Mouse (Mus musculus) cerebellum, postnatal 25 days (tissue): ENCODE measurements around the gene Vps9d1.
"Not testable (repeated sequence)": the region's sequence is repeated elsewhere in the genome, so short reads cannot be mapped to it uniquely, and the experiment has no call there.

ENCODE experiments used
- DNase-seq, 2 experiments: peaks; one replicate each; pipeline ENCODE4 v3.0.0; 2021; ENCODE audit warnings: mixed read lengths in 2 of 2

The Vps9d1 gene

GRCm38 (mm10) chr8:123254099-123254885, at the start of gene Vps9d1, which contains the start of gene Zfp276:
TSS of gene Vps9d1 (minus strand) at chr8:123254348.
TSS of gene Zfp276 (plus strand) at chr8:123254195.
- peak; percentile 90 to 93 for DNase-seq

DNA sequence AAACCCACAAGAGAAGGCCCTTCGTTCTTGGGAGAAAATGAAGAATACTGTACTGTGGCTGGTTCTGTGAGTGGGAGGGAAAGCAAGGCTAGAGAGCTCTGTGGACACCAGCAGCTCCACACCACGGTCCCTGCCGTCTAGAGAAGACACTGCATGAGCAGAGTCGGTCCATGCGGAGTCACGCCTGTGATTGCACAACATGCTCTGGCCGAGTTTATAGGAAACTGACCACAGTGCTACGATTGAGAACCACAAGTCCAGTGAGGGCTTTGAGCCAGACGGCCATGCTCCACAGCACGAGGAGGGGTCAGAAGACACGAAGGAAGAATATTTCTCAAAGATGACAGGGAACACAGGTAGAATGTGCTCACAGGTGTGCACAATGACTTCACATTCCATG, 44.2 kb upstream of the Vps9d1 start:
- no peak for DNase-seq

DNA sequence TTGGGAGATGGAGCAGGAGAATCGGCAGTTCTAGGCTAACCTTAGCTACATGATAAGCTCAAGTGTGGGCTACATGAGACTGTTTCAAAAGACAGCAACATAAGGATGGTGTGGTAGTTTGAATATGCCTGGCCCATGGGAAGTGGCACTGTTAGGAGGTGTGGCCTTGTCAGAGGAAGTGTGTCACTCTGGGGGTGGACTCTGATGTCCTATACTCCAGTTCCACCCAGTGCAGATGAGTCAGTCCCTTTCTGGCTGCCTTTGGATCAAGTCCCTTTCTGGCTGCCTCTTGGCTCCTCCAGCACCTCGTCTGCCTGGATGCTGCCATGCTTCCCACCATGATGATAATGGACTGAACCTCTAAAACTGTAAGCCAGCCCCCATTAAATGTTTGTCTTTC, 38.6 kb upstream of the Vps9d1 start:
- no peak for DNase-seq

DNA sequence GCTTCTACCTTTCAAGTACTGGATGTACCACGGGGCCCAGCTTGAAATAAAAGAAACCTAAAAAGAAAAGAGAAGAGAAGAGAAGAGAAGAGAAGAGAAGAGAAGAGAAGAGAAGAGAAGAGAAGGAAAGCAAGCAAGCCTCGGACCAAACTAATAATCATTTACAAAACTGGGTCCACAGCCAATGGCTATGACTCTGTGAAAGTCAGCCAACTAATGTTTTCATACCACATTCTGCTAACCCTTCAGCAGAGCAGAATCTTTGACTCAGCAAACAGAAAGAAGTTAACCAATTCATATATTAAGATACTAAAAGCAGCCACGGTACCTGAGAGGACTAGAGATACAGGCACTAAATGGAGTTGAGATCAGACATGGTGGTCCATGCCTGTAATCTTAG, 38.1 kb upstream of the Vps9d1 start:
- DNase-seq: no peak

DNA sequence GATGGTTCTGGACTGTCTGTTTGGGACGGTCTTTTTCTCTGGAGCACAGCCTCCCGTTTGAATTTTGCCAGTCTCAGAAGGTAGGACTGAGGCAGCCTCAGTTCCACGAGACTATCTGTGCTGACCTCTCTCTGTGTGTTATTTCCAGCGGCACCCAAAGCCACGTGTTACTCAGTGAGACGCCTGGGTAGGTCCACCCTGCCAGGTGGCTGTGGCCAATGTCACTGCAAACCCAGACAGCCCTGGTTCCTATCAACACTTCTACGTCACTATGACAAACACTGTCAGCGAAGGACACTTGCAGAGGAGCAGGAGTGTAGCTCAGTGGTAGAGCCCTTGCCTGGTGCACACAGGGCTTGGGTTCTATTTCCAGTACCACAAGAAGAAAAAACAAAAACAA, 37.6 kb upstream of the Vps9d1 start:
- DNase-seq: no peak

DNA sequence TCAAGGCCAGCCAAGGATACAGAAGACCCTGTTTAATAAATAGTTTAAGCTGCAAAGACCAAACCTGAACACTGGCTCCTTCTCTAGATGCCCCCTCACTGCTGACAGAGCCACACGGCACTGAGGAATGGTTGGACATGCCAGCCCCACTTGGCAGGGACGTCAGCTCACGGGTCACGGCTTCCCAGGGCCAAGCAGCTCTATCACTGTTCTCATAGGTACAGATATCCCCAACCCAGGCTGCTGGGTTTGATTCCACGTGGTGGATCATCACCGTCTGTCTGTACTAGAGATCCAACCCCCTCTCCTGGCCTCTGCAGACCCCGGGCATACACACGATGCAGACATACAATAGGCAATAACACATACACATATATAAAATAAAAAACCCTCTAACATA, 36.5 kb upstream of the Vps9d1 start:
- DNase-seq: no peak

DNA sequence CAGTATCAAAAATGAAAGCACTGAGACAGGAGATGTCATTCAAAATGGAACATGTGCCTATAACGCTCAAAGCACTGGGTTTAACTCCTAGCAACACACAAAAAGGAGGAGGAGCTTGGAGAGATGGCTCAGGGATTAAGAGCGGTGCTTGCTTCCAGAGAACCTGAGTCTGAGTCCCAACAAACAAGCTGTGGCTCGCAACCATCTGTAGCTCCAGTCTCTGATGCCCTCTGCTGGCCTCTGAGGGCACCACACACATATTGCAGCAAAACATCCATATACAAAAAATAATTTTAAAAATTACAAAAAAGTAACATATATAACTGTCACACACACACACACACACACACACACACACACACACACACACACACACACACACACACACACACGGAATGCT, 36.0 kb upstream of the Vps9d1 start:
- peak; percentile 22 to 62 for DNase-seq

- DNase-seq: no peak
Measured at GRCm38 (mm10) chr8:123287362-123287761, 33.2 kb upstream of the Vps9d1 start.

DNA sequence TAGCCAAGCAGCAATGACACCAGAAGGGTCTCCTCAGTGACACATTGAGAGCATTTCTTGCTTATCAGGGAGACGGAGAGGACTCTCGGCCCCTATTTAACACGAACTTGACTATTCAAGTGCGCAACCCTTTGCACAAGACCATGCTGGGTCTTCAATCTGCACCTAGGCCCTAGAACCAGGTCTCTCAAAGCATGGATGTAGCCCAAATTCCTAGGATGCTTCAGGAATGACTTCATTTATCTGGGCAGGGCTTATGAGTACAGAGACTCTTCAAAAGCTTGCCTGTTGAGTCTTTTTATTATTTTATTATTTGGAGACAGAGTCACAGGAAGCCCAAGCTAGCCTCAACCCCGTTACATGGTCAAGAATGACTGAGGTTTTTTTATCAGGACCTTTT, 30.3 kb upstream of the Vps9d1 start:
- DNase-seq: no peak

GRCm38 (mm10) chr8:123283991-123284390, 29.8 kb upstream of the Vps9d1 start:
- DNase-seq: no peak

DNA sequence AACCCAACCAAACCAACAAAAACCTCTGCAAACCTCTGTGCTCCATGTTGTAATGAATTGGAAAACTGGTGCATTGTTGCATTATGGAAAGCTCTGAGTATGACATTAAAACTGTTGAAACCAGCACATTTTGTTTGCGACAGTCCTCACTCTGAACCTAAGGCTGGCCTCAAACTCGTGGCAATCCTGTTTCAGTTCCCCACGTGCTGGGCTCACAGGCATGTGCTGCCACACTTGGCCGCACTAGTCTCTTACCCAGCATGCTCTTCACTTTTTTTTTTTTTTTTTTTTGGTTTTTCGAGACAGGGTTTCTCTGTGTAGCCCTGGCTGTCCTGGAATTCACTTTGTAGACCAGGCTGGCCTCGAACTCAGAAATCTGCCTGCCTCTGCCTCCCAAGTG, 28.8 kb upstream of the Vps9d1 start:
- DNase-seq: not testable (repeated sequence)

DNA sequence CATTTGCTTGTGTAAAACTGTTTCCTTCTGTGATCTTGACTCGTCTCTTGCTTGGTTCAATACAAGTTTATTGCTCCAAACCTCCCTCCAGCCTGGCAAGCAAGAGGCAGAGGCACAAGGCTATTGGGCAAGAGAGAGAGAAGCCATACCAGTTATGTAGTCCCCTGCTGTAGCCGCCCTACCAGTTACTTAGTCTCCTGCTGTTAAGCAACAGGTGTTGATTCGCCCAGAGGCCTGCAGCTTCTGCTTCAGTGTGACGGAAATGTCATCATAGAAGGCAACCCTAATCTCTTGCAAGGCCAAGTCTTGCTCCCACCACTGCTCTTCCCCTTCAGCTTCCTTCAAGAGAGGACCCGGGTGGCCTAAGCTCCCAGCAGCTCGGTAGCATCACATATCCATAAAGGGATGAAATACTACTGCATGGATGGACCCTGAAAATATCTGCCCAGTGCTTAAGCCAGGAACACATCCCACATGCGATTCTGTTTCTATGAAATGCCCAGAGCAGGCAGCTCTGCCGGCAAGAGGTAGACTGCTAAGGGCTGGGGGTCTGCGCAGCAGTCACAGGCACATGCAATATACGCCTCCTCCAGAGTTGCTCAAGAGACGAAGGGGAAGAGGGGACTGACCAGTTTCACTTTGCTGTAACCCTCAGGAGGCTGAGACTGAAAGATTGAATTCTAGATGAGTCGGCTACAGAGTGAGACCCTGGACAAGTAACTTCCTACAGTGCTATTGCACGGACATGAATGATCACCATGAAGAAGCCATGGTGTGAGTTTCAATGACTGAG, 26.4 kb upstream of the Vps9d1 start:
- DNase-seq: no peak

DNA sequence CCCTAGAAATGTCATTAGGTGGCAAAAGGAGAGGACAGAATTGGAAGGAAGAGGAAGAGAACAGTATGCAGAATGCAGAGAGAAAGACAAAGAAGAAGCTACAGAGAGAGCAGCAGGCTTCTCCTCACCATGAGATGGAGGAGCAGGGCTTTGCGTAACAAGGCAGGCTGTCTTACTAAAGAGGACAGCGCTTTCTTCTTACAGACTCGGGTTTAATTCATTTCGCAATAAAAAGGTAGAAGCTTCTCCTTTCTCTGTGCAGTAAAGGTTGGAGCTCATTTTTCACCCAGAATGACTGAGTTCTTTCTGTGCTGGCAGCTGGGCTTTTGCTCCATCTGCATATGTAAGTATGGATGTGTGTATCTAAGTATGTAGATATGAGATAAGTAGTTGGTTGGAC, 25.7 kb upstream of the Vps9d1 start:
- DNase-seq: no peak

GRCm38 (mm10) chr8:123278445-123278844, 24.3 kb upstream of the Vps9d1 start:
- DNase-seq: no peak

GRCm38 (mm10) chr8:123275096-123275495, 20.9 kb upstream of the Vps9d1 start:
- no peak for DNase-seq

GRCm38 (mm10) chr8:123274447-123274846, 20.3 kb upstream of the Vps9d1 start:
- DNase-seq: no peak

DNA sequence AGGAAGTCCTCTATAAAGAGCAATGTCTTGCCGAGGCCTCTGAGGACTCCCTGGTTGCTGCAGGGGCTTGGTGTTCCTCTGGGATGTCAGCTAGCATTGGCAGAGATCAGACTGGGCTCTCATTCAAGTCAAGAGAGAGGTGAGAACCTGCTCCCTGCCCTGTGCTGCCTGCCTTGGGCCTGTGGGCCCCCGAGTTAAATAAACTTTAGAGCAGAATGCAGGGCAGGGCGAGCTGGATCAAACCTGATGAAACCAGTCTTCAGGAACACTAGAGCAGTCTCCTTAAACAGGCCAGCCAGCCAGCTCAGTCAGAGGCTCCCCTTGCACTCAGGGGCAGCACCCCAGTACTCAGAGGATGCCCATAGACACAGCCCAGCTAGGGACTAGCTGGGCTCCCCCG, 17.8 kb upstream of the Vps9d1 start:
- DNase-seq: no peak

DNA sequence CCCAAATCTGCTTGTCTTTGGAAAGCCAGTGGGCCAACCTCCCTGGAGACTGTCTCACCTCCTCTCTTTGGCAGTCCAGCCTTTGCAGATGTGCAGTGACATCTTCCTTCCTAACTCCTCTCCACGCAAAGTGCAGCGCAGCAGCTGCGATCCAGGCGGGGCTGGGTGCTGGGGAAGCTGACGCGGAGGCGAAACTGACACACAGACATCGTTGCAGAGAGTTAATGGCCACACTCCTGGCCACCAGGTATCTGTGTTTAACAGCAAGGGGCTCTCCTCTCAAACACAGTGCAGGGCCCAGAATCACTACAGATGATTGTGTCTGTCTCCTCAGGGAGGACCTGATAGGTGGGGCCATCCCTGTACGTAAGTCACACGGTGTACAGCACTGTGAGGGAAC, 17.0 kb upstream of the Vps9d1 start:
- no peak for DNase-seq

DNA sequence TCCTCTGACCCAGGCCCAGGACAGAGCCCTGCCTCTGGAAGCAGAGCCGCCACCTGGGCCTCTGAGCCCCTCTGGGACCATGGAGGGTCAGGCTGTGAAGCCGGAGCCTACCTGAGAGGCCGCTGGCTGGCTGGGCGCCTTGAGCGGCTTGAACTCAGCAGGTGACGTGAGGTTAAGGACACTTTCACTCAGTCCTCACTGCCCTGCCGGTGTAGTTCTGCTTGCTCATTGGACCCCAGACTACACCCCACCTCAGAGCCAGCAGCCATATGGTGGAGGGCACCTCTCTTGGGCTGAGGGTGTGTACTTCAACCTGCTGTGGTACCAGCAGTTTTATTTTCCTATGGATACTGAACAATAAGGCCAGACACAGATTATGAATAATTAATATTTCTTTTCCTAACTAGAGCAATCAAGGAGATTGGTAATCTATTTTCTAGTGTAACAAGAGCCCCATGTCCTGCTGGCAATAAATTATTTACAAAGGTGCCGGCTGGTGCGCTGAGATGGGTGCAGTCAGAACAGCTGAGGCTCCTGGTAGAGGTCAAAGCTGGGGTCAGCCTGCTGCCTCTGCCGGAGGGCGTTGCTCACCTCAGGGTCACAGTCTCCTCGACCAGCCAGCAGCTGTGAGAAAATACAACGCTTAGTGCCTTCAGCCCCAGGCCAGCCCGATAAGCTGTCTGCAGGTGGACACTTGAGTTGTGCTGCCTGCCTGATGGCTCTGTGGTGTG, 13.9 kb upstream of the Vps9d1 start:
- DNase-seq: no peak

DNA sequence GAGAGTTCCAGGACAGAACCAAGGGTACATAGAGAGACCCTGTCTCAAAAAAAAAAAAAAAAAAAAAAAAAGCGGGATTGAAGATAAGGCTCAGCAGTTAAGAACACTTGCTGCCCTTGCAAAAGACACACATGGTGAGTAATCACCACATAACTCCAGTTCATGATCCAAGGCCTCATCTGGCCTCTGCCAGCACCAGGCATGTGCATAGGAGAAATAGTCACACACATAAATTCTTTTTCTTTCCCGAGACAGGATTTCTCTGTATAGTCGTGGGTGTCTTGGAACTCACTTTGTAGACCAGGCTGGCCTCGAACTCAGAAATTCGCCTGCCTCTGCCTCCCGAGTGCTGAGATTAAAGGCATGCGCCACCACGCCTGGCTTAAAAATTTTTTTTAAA, 3.4 kb upstream of the Vps9d1 start:
- not testable (repeated sequence) for DNase-seq

GRCm38 (mm10) chr8:123257114-123257513, 3.0 kb upstream of the Vps9d1 start:
- DNase-seq: no peak

DNA sequence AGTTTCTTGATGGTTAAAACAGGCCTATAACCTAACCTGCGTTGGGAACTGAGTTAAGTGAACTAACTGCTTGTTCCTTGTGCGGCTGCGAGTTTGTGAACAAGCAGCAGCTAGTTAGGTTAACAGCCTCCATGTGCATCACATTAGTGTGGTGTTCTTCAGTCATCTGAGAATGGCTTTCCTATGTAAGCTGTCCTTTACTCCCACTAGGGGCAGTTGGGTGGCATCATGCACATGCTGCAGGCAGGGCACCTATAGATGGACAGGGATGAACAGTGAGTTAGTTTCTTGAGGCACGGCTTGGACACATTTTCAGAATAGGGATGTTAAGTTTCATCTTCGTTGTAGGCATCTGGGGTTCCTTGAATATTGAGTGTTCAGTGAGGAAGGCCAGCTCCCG, 1.0 kb upstream of the Vps9d1 start:
- DNase-seq: no peak

GRCm38 (mm10) chr8:123253451-123254098, 573 bp downstream of the Vps9d1 start:
- peak in 1 of 2 experiments; percentile 34 for DNase-seq
